Mouse (Mus musculus) cerebellum, postnatal 25 days (tissue): ENCODE data around the gene Anks1.
A peak's percentile ranks its signal among the peaks of the same experiment; 100 is the strongest.

Experiments used
- DNase-seq, 2 experiments: peaks; one replicate each; pipeline ENCODE4 v3.0.0; 2021; ENCODE audit warnings: mixed read lengths in 2 of 2

Gene Anks1

DNA sequence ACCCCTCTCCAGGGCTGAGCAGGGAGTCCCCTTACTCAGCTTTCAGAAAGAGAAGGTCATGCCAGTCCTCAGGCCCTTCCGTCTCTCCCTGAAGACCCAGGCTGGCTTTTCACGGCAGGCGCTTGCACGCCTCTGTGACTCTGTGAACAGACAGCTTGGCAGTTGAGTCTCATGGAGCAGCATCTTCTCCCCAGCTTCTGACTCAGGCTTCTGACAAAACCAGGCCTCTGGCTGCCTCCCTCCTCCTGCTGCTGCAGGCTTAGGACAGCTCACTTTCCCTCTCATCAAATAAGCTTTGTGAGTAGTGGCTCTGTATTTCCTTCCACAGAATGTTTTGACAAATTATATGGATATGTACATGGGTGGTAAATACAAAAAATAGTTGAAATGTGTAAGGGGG lies 91.3 kb downstream of the Anks1 start:
- DNase-seq: no peak

GRCm38 (mm10) chr17:28000851-28001250 lies 91.7 kb downstream of the Anks1 start:
- DNase-seq: no peak

DNA sequence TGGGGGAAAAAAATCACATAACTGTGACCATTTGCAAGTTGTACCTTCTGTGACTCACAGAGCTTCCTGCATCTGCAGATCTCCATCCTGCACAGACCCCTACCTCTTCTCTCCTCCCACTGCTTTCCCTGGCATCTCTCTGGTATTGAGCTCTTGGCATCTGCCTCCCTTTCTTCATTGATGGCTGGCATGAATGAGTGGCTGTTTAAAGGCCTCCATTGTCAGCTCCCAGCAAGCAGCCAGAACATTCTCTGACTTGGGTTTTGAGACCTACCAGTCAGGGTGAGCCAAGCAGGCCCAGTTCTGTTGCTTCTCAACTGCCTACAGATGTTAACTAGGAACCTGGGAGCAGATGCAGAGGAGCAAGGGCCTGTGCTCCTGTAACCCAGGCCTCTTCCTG lies 96.3 kb downstream of the Anks1 start:
- DNase-seq: no peak

GRCm38 (mm10) chr17:28006208-28006607 lies 97.1 kb downstream of the Anks1 start:
- DNase-seq: no peak

- no peak for DNase-seq
Measured at GRCm38 (mm10) chr17:28006611-28007010, 97.5 kb downstream of the Anks1 start.

DNA sequence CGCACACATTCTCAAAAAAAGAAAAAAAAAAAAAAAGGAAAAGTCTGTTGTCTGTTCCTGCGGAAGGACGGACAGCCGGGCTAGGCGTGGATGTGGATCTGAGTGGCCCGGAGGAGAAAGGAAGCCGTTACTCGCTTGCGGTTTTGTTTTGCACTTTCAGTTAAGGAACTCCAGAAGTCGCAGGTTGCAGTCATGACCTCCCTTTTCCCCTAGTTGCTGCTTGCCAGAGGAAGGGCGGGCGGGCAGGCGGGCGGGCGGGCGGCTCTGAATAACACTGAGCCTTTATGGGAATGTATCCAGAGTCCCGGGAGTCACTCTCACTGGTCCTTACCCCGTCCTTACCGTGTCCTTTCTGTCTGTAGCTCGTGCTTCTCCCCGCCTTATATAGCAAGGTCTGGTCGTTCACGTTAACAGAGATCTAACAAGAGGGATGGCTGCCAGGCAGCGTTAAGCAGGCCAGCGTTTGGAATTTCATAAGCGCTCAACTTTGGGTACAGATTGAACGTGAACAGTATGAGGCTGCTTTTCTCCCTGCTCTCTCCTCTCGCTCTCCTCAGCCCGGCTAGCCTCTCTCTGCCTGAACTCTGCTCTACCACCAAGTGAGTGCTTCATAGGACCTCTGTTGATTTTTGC lies 98.2 kb downstream of the Anks1 start:
- no peak for DNase-seq

- no peak for DNase-seq
Measured at GRCm38 (mm10) chr17:28007857-28008564, 98.9 kb downstream of the Anks1 start.

GRCm38 (mm10) chr17:28008565-28008981 lies 99.5 kb downstream of the Anks1 start:
- DNase-seq: no peak

- no peak for DNase-seq
Measured at GRCm38 (mm10) chr17:28009066-28009715, 100.1 kb downstream of the Anks1 start.

- no peak for DNase-seq
Measured at GRCm38 (mm10) chr17:28009716-28010114, 100.6 kb downstream of the Anks1 start.

GRCm38 (mm10) chr17:28010925-28011324 lies 101.8 kb downstream of the Anks1 start:
- DNase-seq: no peak

DNA sequence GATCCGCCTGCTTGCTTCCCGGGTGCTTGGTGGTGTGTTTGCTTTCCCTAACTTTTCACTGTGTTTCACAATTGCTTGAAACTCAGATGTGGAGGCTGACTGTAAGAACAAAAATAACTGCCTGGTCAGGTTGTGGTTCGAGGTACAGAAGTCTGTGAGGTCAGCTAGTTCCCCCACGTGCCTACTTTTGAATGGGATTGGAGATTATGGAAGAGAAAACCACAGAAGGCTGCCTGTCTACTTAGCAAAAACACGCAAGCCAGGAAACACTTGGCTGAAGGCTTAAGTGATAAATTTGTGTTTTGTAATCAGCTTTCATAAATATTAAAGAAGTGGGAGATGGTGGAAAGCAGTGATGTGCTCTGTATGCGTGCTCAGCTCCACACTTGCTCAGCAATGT lies 103.7 kb downstream of the Anks1 start:
- DNase-seq: no peak

GRCm38 (mm10) chr17:28013259-28013875 lies 104.3 kb downstream of the Anks1 start:
- DNase-seq: peak in 1 of 2 experiments; percentile 51

GRCm38 (mm10) chr17:28014449-28014848 lies 105.3 kb downstream of the Anks1 start:
- no peak for DNase-seq

DNA sequence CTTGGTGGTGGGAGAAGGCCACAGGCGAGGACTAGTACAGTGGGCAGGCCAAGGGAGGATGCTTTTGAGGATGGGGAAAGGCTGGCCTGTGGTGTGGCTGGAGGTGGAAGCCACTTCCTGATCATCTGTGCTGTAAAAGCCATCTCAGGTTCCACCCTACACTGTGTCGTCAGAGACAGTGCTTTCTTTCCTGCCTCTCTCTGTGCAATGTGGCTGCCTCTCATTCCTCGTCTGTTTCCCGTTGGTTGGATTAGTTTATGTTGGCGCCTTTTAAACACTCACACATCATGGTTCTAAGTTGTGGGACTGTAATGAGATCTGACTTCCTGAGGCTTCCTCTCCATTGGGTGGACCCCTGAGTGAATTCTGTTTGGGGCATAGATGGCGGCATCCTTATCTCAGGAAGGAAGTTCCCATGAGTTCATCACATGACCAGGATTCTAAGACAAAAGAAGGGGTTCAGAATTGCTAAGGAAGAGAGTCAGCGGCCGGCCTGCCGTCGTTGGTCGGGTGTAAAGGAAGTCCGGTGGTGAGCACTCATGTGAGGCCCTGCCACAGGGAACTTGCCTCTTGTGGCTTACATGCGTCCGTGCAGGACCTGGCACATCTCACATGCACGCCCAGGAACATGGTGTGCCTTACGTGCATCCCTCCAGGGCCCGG lies 106.1 kb downstream of the Anks1 start:
- DNase-seq: no peak

GRCm38 (mm10) chr17:28016056-28016797 lies 107.1 kb downstream of the Anks1 start:
- DNase-seq: peak; percentile 68 to 73

GRCm38 (mm10) chr17:28018344-28018743 lies 109.2 kb downstream of the Anks1 start:
- no peak for DNase-seq

- DNase-seq: peak; percentile 61 to 71
Measured at GRCm38 (mm10) chr17:28018776-28019175, 109.7 kb downstream of the Anks1 start.

- no peak for DNase-seq
Measured at GRCm38 (mm10) chr17:28019785-28020696, 110.9 kb downstream of the Anks1 start.

DNA sequence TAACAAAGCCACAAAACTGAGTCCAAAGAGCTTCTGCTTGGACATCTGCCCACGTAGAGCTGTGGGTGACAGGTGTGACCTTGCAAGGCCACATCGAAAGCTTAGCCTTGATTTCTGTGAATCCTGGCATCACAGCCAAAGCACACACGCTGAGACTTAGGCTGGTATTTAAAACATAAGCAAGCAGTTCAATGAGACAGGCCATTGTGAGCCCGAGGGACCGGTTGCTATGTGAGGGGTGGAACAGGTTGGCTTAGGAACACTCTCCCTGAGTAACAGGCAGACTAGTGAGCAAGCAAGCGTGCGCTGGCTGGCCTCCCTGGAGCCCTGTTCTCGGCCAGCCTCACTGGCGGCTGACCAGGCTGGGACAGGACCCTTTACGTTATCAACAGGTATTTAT lies 112.8 kb downstream of the Anks1 start:
- DNase-seq: peak in 1 of 2 experiments; percentile 52
